Mouse (Mus musculus) thymus, postnatal 25 days (tissue): ENCODE results near the gene Acsbg2.

Experiments used
- DNase-seq: peaks from one replicate; pipeline ENCODE4 v3.0.0; 2022

Acsbg2 gene

GRCm38 (mm10) chr17:56819032-56819545, 55.2 kb downstream of the Acsbg2 start:
- no peak for DNase-seq

GRCm38 (mm10) chr17:56818067-56818636, 56.1 kb downstream of the Acsbg2 start:
- no peak for DNase-seq

GRCm38 (mm10) chr17:56815057-56815345, 59.2 kb downstream of the Acsbg2 start:
- DNase-seq, result no peak

- DNase-seq, result no peak
Observed at GRCm38 (mm10) chr17:56814316-56815056, 59.8 kb downstream of the Acsbg2 start.

- peak; percentile 28 for DNase-seq
Observed at GRCm38 (mm10) chr17:56810245-56810644, 64.0 kb downstream of the Acsbg2 start.

- DNase-seq, result peak; percentile 68
Observed at GRCm38 (mm10) chr17:56808518-56808917, 65.7 kb downstream of the Acsbg2 start.

- DNase-seq, result no peak
Observed at GRCm38 (mm10) chr17:56805784-56806183, 68.5 kb downstream of the Acsbg2 start.

- no peak for DNase-seq
Observed at GRCm38 (mm10) chr17:56804952-56805351, 69.3 kb downstream of the Acsbg2 start.

GRCm38 (mm10) chr17:56802065-56802464, 72.2 kb downstream of the Acsbg2 start:
- DNase-seq, result no peak

- DNase-seq, result no peak
Observed at GRCm38 (mm10) chr17:56799276-56799675, 75.0 kb downstream of the Acsbg2 start.

GRCm38 (mm10) chr17:56793614-56794319, 80.5 kb downstream of the Acsbg2 start:
- no peak for DNase-seq
